Mouse (Mus musculus) yolk sac, embryonic 10.5 days (tissue): ENCODE data around the gene Shb.
"Not testable (repeated sequence)": the region's sequence is repeated elsewhere in the genome, so short reads cannot be mapped to it uniquely, and the experiment has no call there.

Source experiments
- DNase-seq: peaks from one replicate; pipeline ENCODE4 v3.0.0-alpha.2; 2017; ENCODE audit warnings: low spot score

The Shb gene

DNA sequence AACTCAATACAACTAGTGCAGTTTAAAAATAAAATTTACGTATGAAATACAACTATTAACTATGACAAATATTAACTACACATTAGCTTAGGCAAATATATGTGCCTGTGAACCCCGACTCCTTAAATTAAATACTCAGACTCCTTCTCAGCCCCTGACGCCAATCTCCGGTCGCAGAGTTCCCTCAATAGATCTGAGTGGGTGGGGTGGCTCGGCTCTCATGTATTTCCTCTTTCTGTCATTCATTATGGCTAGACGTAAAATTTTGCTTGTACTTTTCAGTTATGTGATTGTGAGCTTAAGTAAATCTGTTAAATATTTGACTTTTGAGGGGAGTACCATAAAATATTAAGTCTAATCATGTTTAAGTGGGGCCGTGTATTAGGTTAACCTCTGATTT lies 139.3 kb downstream of the Shb start:
- no peak for DNase-seq

DNA sequence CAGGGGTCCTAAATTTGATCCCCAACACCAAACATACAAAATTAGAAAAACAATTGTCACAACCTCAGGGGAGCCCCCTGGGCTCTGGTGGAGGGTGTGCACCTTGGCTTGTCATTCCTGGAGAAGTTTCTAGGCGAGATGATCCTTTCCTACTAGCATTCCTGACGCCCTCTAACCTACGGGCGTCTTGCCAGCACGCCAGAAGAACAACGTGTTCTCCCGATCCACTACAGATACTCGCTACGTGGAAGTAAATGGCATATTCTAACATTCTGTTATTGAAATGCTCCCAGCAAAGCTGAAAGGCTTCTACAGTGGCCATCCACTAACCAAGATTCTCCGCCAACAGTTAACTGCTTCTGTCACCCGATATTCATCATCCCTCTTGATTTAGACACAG lies 139.7 kb downstream of the Shb start:
- no peak for DNase-seq

GRCm38 (mm10) chr4:45392099-45392498 lies 140.2 kb downstream of the Shb start:
- no peak for DNase-seq

DNA sequence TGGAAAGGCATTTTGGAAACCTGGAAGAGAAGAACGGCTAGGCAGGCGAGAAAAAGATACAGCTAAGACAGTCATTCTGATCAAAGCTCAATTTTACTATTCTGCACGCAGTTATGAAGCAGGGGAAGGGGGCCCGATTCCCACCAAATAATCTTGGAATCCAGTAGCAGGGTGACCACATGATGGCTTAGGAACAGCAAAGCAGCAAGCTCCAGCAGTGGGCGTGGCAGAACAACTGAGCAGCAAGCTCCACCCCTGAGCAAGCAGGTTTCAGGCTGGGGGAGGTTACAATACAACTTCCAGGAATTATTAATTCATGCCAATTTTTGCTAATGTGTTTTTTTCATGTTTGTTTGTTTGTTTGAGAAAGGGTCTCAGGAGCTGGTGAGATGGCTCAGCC lies 145.0 kb downstream of the Shb start:
- DNase-seq = not testable (repeated sequence)

DNA sequence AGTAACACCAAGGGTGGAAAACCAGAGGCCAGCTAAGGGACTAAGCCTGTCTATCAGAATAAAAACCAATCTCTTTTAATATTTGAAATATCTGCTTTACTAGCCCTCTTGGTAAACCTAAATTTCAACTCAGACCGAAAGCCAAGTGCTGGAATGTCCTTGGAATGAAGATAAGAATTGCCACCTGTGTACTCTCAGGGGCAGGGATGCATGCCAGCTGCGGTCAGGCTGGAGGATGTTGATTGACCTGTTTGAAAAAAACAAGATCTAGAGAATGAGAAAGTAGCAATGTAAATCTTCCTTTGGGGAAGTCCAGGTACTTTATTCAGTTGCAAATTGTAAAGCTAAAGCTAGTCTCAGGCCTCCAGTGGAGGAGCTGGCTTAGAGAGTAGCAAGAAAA lies 150.1 kb downstream of the Shb start:
- DNase-seq = not testable (repeated sequence)

DNA sequence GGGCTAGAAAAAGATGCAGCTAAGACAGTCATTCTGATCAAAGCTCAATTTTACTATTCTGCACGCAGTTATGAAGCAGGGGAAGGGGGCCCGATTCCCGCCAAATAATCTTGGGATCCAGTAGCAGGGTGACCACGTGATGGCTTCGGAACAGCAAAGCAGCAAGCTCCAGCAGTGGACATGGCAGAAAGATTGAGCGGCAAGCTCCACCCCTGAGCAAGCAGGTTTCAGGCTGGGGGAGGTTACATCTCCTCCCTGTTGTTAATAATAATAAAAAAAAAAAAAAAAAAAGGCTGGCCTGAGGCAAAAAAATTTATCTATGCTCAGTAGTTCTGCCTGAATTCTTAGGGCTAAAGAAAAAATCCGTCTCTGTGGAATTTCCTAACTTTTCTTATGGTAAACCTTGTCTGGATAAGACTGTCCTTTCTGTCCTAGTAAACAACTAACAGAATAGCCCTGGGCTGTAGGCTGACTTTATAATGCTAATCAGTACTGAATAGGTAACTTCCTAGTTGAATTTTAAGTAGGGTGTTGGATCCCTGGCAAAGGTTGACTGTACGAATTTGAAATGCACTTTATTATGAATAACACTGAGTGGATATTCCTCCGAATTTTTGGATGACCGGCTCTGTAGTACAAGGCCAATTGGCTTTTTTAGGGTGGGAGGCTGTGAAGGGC lies 151.2 kb downstream of the Shb start:
- DNase-seq = not testable (repeated sequence)

GRCm38 (mm10) chr4:45376573-45376972 lies 155.7 kb downstream of the Shb start:
- no peak for DNase-seq

- DNase-seq = no peak
Measured at GRCm38 (mm10) chr4:45374879-45375278, 157.4 kb downstream of the Shb start.
